Mouse (Mus musculus): ENCODE results near the gene Tmem14c.

DNA sequence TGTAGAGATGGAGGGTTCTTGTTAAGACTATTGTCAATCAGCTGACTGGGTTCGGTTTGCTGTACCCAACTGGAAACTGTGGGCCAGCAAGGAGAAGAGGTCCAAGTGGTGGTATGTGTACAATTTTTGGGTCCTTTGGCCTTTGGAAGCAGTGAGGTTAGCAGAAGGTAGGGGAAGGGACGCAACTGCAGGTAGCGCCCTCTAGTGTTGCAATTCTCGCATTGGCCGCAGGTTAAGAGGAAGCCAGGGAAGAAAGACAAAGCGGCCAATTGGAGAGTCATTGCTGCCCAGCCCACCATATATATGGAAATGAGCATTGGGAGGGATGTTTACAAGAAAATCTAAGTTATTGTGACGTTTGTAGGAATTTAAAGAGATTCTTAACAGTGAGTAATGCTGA, 38.5 kb upstream of the Tmem14c start:
- no peak for TF ChIP-seq POLR2A (IDR thresholded peaks at IDR 0.05; ENCODE audit: insufficient read length, low read depth)
- TF ChIP-seq E2F4 (IDR thresholded peaks at IDR 0.05; ENCODE audit: insufficient read depth), result no peak
- TF ChIP-seq MYOD1 (IDR thresholded peaks at IDR 0.05; ENCODE audit: control insufficient read depth in 1 of 3, insufficient read length in 2 of 3, low read depth in 2 of 3), result no peak
- no peak for TF ChIP-seq REST (IDR thresholded peaks at IDR 0.05; ENCODE audit: insufficient read depth, insufficient read length)
- TF ChIP-seq CEBPB (IDR thresholded peaks at IDR 0.05; ENCODE audit: insufficient read depth, poor library complexity, severe bottlenecking), result no peak
- no peak for TF ChIP-seq SRF (IDR thresholded peaks at IDR 0.05; ENCODE audit: control insufficient read depth, insufficient read length, low read depth)
- no peak for TF ChIP-seq MYOG (IDR thresholded peaks at IDR 0.05; ENCODE audit: control insufficient read depth in 1 of 3, insufficient read depth in 1 of 3, insufficient read length in 2 of 3, low read depth in 2 of 3)
- no peak for TF ChIP-seq TCF12 (IDR thresholded peaks at IDR 0.05; ENCODE audit: insufficient read depth, poor library complexity, severe bottlenecking)
- no peak for TF ChIP-seq TCF3 (IDR thresholded peaks at IDR 0.05; ENCODE audit: insufficient read length, low read depth)
- TF ChIP-seq MAX (IDR thresholded peaks at IDR 0.05; ENCODE audit: low read depth), result no peak
- TF ChIP-seq POLR2AphosphoS2 (IDR thresholded peaks at IDR 0.05; ENCODE audit: insufficient read length, low read depth), result no peak
- no peak for TF ChIP-seq USF1 (IDR thresholded peaks at IDR 0.05; ENCODE audit: low read depth)

Data from myocyte (in vitro differentiated cells).